Mouse (Mus musculus) neural tube, embryonic 14.5 days (tissue): ENCODE measurements around the gene Herc3. TPM values are rescaled to one million over a fixed set of nuclear protein-coding genes. Genes with fewer than 3 reads are reported as not detected.

Experiments used
- ATAC-seq: fragments of 200-750 bp; cut with Nextera tagmentation; 2 replicates; pipeline ENCODE4 v1.8.0; 2017; ENCODE audit warnings: low read depth, mild to moderate bottlenecking, moderate TSS enrichment, moderate library complexity
- H3K27ac ChIP-seq: fragments of 300-500 bp; sonication (generic); 2 replicates; pipeline ENCODE4 v1.5.1; 2014; ENCODE audit warnings: low read depth, mild to moderate bottlenecking, control low read depth, low read length, moderate library complexity, mixed read lengths
- H3K27me3 ChIP-seq: fragments of 300-500 bp; sonication (generic); 2 replicates; pipeline ENCODE4 v1.6.1; 2014; ENCODE audit warnings: low read length; ENCODE audit not compliant: control insufficient read depth, insufficient read depth
- H3K36me3 ChIP-seq: fragments of 300-500 bp; sonication (generic); 2 replicates; pipeline ENCODE4 v1.6.1; 2014; ENCODE audit warnings: low read length, mixed read lengths; ENCODE audit not compliant: control insufficient read depth, insufficient read depth
- H3K4me1 ChIP-seq: fragments of 300-500 bp; sonication (generic); 2 replicates; pipeline ENCODE4 v1.6.1; 2014; ENCODE audit warnings: low read length; ENCODE audit not compliant: control insufficient read depth, insufficient read depth
- H3K4me2 ChIP-seq: fragments of 300-500 bp; sonication (generic); 2 replicates; pipeline ENCODE4 v1.6.1; 2014; ENCODE audit warnings: mild to moderate bottlenecking, low read depth, low read length, control low read depth
- H3K4me3 ChIP-seq: fragments of 300-500 bp; sonication (generic); 2 replicates; pipeline ENCODE4 v1.5.1; 2014; ENCODE audit warnings: low read depth, low read length, control low read depth, mixed read lengths
- H3K9ac ChIP-seq: fragments of 300-500 bp; sonication (generic); replicated peaks from 2 replicates; pipeline ENCODE4 v1.6.1; 2014; ENCODE audit warnings: low read depth, mild to moderate bottlenecking, control low read depth, low read length, mixed read lengths
- H3K9me3 ChIP-seq: fragments of 300-500 bp; sonication (generic); 2 replicates; pipeline ENCODE4 v1.6.1; 2016; ENCODE audit warnings: low read length; ENCODE audit not compliant: control insufficient read depth
- WGBS: fragments of 180-500 bp; shearing (Covaris S2); extraction: QIAGEN DNeasy Blood & Tissue Kit; methylation state at CpG from one replicate; pipeline ENCODE4 v1.1.7; 2014; 5-methylcytosine and 5-hydroxymethylcytosine counted together
- polyA plus RNA-seq: library from polyadenylated mRNA; unstranded; fragments of >200 nt; fragmentation: Nextera tagmentation; extraction: Ambion mirVana; gene quantifications from 2 replicates; pipeline ENCODE4 v1.2.1, GENCODE M21; 2014

Gene Herc3
- polyA plus RNA-seq, 1 experiment from 2014 or later: 41.7 TPM

DNA sequence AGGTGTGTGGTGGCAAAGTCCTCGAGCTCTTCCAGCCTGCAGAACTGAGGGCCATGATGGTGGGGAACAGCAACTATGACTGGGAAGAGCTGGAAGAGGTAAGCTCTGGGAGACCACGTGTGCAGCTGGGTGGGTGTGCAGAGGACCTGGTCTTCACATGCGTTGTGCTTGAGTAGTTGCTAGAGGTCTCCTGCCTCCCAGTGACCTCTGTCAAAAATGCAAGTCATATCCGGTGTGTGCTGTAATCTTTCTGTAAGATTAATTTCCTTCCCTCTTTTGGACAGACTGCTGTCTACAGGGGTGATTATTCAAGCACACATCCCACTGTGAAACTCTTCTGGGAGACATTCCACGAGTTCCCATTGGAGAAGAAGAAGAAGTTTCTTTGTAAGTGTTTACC is 85.2 kb downstream of the Herc3 start:
- 85% methylated on average over 5 of the region's 5 CpGs for WGBS
- Histone ChIP-seq H3K9me3 (no peaks in the 10 kb centered on the region), H3K27ac (no peak overlapping the region), H3K9ac (no peak overlapping the region), H3K27me3 (no peaks in the 10 kb centered on the region), H3K4me1 (no peaks in the 10 kb centered on the region), H3K4me2 (no peak overlapping the region), H3K4me3 (no peak overlapping the region), H3K36me3 (no peaks in the 10 kb centered on the region)
- no peak for ATAC-seq

GRCm38 (mm10) chr6:58920735-58921134 is 89.5 kb downstream of the Herc3 start:
- Histone ChIP-seq H3K27me3 (no peaks in the 10 kb centered on the region), H3K4me1 (no peaks in the 10 kb centered on the region), H3K4me2 (no peak overlapping the region), H3K9ac (no peak overlapping the region), H3K27ac (no peak overlapping the region), H3K36me3 (no peaks in the 10 kb centered on the region), H3K4me3 (no peak overlapping the region), H3K9me3 (no peaks in the 10 kb centered on the region)
- no peak for ATAC-seq
- WGBS: 84% methylated on average over 6 of the region's 6 CpGs

DNA sequence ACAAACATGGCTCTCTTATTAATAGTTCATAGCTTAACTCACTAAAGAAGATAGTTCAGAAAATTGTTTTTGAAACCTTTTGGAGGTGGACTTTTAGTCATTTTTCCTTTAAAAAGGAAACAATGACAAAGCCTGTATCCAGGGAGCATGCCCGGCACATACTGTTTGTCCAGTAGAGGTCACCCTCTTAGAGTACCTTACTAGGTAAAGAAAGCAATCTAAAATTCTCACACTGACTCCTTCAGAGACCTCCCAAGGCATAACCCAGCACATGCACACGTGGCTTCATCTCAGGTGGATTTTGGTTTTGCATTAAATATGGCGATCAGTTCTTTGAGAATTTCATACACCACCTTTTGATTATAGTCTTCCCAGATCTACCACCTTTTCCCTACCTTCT is 90.4 kb downstream of the Herc3 start:
- Histone ChIP-seq H3K4me1 (no peaks in the 10 kb centered on the region), H3K27ac (no peak overlapping the region), H3K9me3 (no peaks in the 10 kb centered on the region), H3K27me3 (no peaks in the 10 kb centered on the region), H3K36me3 (no peaks in the 10 kb centered on the region), H3K4me3 (no peak overlapping the region), H3K4me2 (no peak overlapping the region), H3K9ac (no peak overlapping the region)
- peak; percentile 70; the same call in 1 of the 2 replicates for ATAC-seq
- 55% methylated on average over 3 of the region's 3 CpGs for WGBS

DNA sequence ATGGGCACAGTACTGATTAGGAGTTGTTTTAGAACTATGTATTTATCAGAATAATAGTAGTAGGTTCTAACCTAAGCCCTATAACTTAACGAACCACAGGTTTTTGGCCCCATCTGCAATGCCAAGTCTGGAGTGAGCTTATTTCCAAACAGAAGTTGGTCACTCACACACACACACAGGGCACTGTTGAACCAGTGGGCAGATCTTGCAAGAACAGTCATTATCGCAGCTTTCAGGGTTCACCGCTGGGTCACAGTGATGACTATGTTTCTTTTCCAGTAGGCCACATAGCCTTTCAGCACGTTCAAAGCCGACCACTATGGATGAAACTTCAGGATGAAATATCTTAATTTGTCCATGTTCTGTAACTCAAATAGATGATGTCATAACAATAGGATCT is 91.2 kb downstream of the Herc3 start:
- Histone ChIP-seq H3K4me1 (no peaks in the 10 kb centered on the region), H3K9me3 (no peaks in the 10 kb centered on the region), H3K4me2 (no peak overlapping the region), H3K27me3 (no peaks in the 10 kb centered on the region), H3K4me3 (no peak overlapping the region), H3K36me3 (no peaks in the 10 kb centered on the region), H3K9ac (no peak overlapping the region), H3K27ac (no peak overlapping the region)
- 89% methylated on average over 5 of the region's 5 CpGs for WGBS
- ATAC-seq: no peak

- peaks cover 9% of the 10 kb centered on the region for H3K4me1 ChIP-seq
Observed at GRCm38 (mm10) chr6:58927881-58928280, 96.6 kb downstream of the Herc3 start.

GRCm38 (mm10) chr6:58929911-58930431 is 98.7 kb downstream of the Herc3 start:
- Histone ChIP-seq H3K9me3 (no peaks in the 10 kb centered on the region), H3K36me3 (no peaks in the 10 kb centered on the region), H3K4me2 (no peak overlapping the region), H3K27me3 (no peaks in the 10 kb centered on the region), H3K4me3 (no peak overlapping the region), H3K9ac (no peak overlapping the region), H3K4me1 (peaks cover 18% of the 10 kb centered on the region), H3K27ac (no peak overlapping the region)
- no peak for ATAC-seq
- WGBS: 93% methylated on average over 9 of the region's 9 CpGs

More at GRCm38 (mm10) chr6:58927881-58928280, 96.6 kb downstream of the Herc3 start:
- Histone ChIP-seq H3K4me3 (no peak overlapping the region), H3K36me3 (no peaks in the 10 kb centered on the region), H3K9me3 (no peaks in the 10 kb centered on the region), H3K9ac (no peak overlapping the region), H3K27me3 (no peaks in the 10 kb centered on the region), H3K4me2 (no peak overlapping the region), H3K27ac (no peak overlapping the region)
- no peak for ATAC-seq
- 86% methylated on average over 2 of the region's 2 CpGs for WGBS

DNA sequence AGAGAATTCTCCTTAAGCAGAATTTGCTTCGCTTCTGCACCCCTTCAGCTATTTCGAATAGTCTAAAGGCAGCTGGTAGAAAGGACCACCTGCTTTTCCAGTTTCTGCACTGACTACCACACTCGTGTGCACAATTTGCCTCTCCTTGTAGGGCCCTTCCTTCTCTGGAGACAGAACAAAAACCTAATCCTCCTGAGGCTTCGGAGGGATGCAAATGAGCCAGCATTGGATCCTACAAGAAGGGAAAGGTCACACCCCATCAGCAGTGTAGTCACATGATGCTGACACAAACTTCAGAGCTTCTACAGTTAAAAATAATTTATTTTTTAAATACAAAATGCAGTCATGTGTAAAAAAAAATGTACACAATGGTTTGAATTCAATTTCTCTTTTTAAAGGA is 99.9 kb downstream of the Herc3 start:
- Histone ChIP-seq H3K4me2 (no peak overlapping the region), H3K9ac (no peak overlapping the region), H3K4me3 (no peak overlapping the region), H3K27ac (no peak overlapping the region), H3K27me3 (no peaks in the 10 kb centered on the region), H3K36me3 (no peaks in the 10 kb centered on the region), H3K9me3 (no peaks in the 10 kb centered on the region), H3K4me1 (peaks cover 18% of the 10 kb centered on the region)
- no peak for ATAC-seq
- 74% methylated on average over 4 of the region's 4 CpGs for WGBS

GRCm38 (mm10) chr6:58932515-58933188 is 101.4 kb downstream of the Herc3 start:
- Histone ChIP-seq H3K27ac (peak overlapping the region; percentile 76), H3K9me3 (no peaks in the 10 kb centered on the region), H3K4me2 (peak overlapping the region; percentile 8; the same call in 1 of the 2 replicates), H3K9ac (no peak overlapping the region), H3K4me1 (peaks cover 18% of the 10 kb centered on the region), H3K4me3 (no peak overlapping the region), H3K27me3 (no peaks in the 10 kb centered on the region), H3K36me3 (no peaks in the 10 kb centered on the region)
- peak; percentile 52 for ATAC-seq
- 57% methylated on average over 12 of the region's 12 CpGs for WGBS

- peaks cover 18% of the 10 kb centered on the region for H3K4me1 ChIP-seq
- ATAC-seq: peak; percentile 96
- H3K9me3 ChIP-seq: no peaks in the 10 kb centered on the region
- peak overlapping the region; percentile 8; the same call in 1 of the 2 replicates for H3K4me2 ChIP-seq
- H3K9ac ChIP-seq: no peak overlapping the region
- H3K27me3 ChIP-seq: no peaks in the 10 kb centered on the region
- no peak overlapping the region for H3K4me3 ChIP-seq
- no peaks in the 10 kb centered on the region for H3K36me3 ChIP-seq
- peak overlapping the region; percentile 76 for H3K27ac ChIP-seq
- 23% methylated on average over 6 of the region's 6 CpGs for WGBS
Observed at GRCm38 (mm10) chr6:58933189-58933913, 102.1 kb downstream of the Herc3 start.
